Mouse (Mus musculus) brain, embryonic 14.5 days (tissue): ENCODE data around the gene Rpl26.

Experiments
- CTCF ChIP-seq: fragments of 200-500 bp; IDR thresholded peaks from 2 replicates; pipeline ENCODE4 v1.5.1; 2012; ENCODE audit warnings: inconsistent platforms, mild to moderate bottlenecking, moderate library complexity, borderline replicate concordance; ENCODE audit not compliant: insufficient read depth, insufficient read length; ENCODE audit errors: extremely low read depth
- POLR2A ChIP-seq: fragments of 200-500 bp; IDR thresholded peaks from 2 replicates; pipeline ENCODE4 v1.6.1; 2012; ENCODE audit warnings: mild to moderate bottlenecking, inconsistent platforms, borderline replicate concordance; ENCODE audit not compliant: poor library complexity, insufficient read depth, insufficient read length, severe bottlenecking; ENCODE audit errors: extremely low read depth

GRCm38 (mm10) chr11:68884368-68884767 lies 17.0 kb upstream of the Rpl26 start:
- TF ChIP-seq POLR2A = no peak
- no peak for TF ChIP-seq CTCF
